Mouse (Mus musculus) myocyte (in vitro differentiated cells): ENCODE results near the gene Mettl7b. TPM values are rescaled to one million over a fixed set of nuclear protein-coding genes. Genes with fewer than 3 reads are reported as not detected.

Source experiments
- H3K27me3 ChIP-seq: one replicate; pipeline ENCODE4 v1.6.1; 2011; ENCODE audit not compliant: control insufficient read depth, insufficient read depth, insufficient read length
- H3K36me3 ChIP-seq: one replicate; pipeline ENCODE4 v1.6.1; 2011; ENCODE audit not compliant: control insufficient read depth, insufficient read depth
- H3K4me2 ChIP-seq: one replicate; pipeline ENCODE4 v1.6.1; 2011; ENCODE audit warnings: low read depth, control low read depth
- H3K4me3 ChIP-seq: one replicate; pipeline ENCODE4 v1.5.1; 2011; ENCODE audit warnings: mild to moderate bottlenecking, control low read depth, moderate library complexity
- H3K79me2 ChIP-seq: one replicate; pipeline ENCODE4 v1.6.1; 2011; ENCODE audit not compliant: control insufficient read depth, insufficient read depth
- H3ac ChIP-seq: one replicate; pipeline ENCODE4 v1.6.1; 2011; ENCODE audit not compliant: control insufficient read depth, insufficient read length
- CEBPB ChIP-seq: IDR thresholded peaks from 2 replicates; pipeline ENCODE4 v1.6.1; 2011; ENCODE audit warnings: mild to moderate bottlenecking, moderate library complexity; ENCODE audit not compliant: poor library complexity, insufficient read depth, severe bottlenecking
- E2F4 ChIP-seq: IDR thresholded peaks from one replicate; pipeline ENCODE4 v1.6.1; 2011; ENCODE audit warnings: mild to moderate bottlenecking, control low read depth, moderate library complexity; ENCODE audit not compliant: insufficient read depth
- MAX ChIP-seq: IDR thresholded peaks from one replicate; pipeline ENCODE4 v1.6.1; 2011; ENCODE audit warnings: low read depth, mild to moderate bottlenecking, control low read depth
- MYOD1 ChIP-seq, 3 experiments: IDR thresholded peaks; one replicate each; pipeline ENCODE4 v1.6.1; 2011; ENCODE audit warnings: control low read depth in 2 of 3, low read depth in 2 of 3, mild to moderate bottlenecking in 2 of 3, moderate library complexity in 1 of 3; ENCODE audit not compliant: insufficient read length in 2 of 3, control insufficient read depth in 1 of 3
- MYOG ChIP-seq, 3 experiments: IDR thresholded peaks; one replicate each; pipeline ENCODE4 v1.6.1; 2011; ENCODE audit warnings: control low read depth in 2 of 3, low read depth in 2 of 3, mild to moderate bottlenecking in 2 of 3; ENCODE audit not compliant: insufficient read length in 2 of 3, control insufficient read depth in 1 of 3, insufficient read depth in 1 of 3
- POLR2AphosphoS2 ChIP-seq: IDR thresholded peaks from one replicate; pipeline ENCODE4 v1.6.1; 2011; ENCODE audit warnings: low read depth, control low read depth; ENCODE audit not compliant: insufficient read length
- REST ChIP-seq: IDR thresholded peaks from one replicate; pipeline ENCODE4 v1.6.1; 2011; ENCODE audit warnings: mild to moderate bottlenecking, control low read depth, moderate library complexity; ENCODE audit not compliant: insufficient read depth, insufficient read length
- SRF ChIP-seq: IDR thresholded peaks from one replicate; pipeline ENCODE4 v1.6.1; 2011; ENCODE audit warnings: low read depth; ENCODE audit not compliant: control insufficient read depth, insufficient read length
- TCF12 ChIP-seq: IDR thresholded peaks from one replicate; pipeline ENCODE4 v1.6.1; 2011; ENCODE audit warnings: mild to moderate bottlenecking, control low read depth; ENCODE audit not compliant: poor library complexity, insufficient read depth, severe bottlenecking
- TCF3 ChIP-seq: IDR thresholded peaks from one replicate; pipeline ENCODE4 v1.6.1; 2011; ENCODE audit warnings: low read depth, control low read depth; ENCODE audit not compliant: insufficient read length
- polyA plus RNA-seq: library from polyadenylated mRNA; unstranded; fragments of >200 nt; fragmentation: generic; extraction: Trizol; gene quantifications from one replicate; pipeline ENCODE4 v1.2.1, GENCODE M21; 2012; ENCODE audit warnings: missing spikeins

Gene Mettl7b
- polyA plus RNA-seq, 1 experiment: 0.71 TPM

DNA sequence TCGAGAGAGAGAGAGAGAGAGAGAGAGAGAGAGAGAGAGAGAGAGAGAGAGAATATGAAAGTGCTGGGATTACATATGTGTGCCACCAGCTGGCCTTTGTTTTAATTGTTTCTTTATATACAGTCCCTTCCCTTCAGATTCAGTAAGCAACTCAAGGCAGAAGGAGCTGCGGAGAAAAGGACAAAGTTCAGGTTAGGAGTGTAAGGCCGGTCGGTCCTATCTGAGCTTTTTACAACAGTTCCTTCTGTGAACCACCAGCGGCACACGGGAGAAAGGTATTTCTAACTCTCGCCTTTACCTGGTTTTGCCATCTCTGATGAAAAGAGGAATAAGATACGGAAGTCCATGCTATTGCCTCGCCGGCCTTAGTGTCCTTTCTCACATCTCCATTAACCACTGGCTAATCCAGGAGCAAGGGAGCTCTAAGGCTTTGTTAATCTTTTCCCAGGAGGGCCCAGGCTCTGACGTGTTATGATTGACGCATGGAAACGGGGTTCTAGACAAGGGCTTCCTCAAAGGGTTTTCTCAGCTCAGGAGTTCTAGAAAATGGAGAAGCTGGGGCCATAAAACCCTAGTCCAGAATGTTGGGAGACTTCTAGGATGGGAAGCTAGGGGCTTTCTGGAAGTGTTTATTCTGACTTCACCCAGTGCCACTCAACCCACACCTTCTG, 51.9 kb downstream of the Mettl7b start:
- TF ChIP-seq MAX: no peak
- TF ChIP-seq CEBPB: no peak
- no peak for TF ChIP-seq MYOD1 (IDR thresholded peaks at IDR 0.05; ENCODE audit: control insufficient read depth in 1 of 3, insufficient read length in 2 of 3, low read depth in 2 of 3)
- TF ChIP-seq MYOG (IDR thresholded peaks at IDR 0.05; ENCODE audit: control insufficient read depth in 1 of 3, insufficient read depth in 1 of 3, insufficient read length in 2 of 3, low read depth in 2 of 3): no peak
- no peak for TF ChIP-seq POLR2AphosphoS2
- no peak for TF ChIP-seq E2F4
- no peak for TF ChIP-seq TCF12
- TF ChIP-seq SRF: no peak
- no peak for TF ChIP-seq TCF3
- TF ChIP-seq REST: no peak
- Histone ChIP-seq H3K27me3 (no peaks in the 10 kb centered on the region), H3K79me2 (peaks cover 46% of the 10 kb centered on the region), H3K4me3 (peak overlapping the region; percentile 96), H3ac (peak overlapping the region; percentile 90), H3K4me2 (peak overlapping the region; percentile 84), H3K36me3 (peaks cover 26% of the 10 kb centered on the region)

Other genes with a start within 250 kb of the Mettl7b start
- gene Dgka, start 216.1 kb downstream of the Mettl7b start, polyA plus RNA-seq: 13.2 TPM
- 32.6 TPM for gene Pym1, start 213.1 kb downstream of the Mettl7b start, polyA plus RNA-seq
- 12.1 TPM for gene Mmp19, start 170.1 kb downstream of the Mettl7b start, polyA plus RNA-seq
- 39.0 TPM for gene Dnajc14, start 156.9 kb downstream of the Mettl7b start, polyA plus RNA-seq
- gene Tmem198b, start 156.6 kb downstream of the Mettl7b start, polyA plus RNA-seq: 18.7 TPM
- gene Sarnp, start 143.7 kb downstream of the Mettl7b start, polyA plus RNA-seq: 40.8 TPM
- 19.2 TPM for gene Ormdl2, start 139.3 kb downstream of the Mettl7b start, polyA plus RNA-seq
- gene Gdf11, start 69.3 kb downstream of the Mettl7b start, polyA plus RNA-seq: 17.9 TPM
- 2,403 TPM for gene Cd63, start 60.0 kb downstream of the Mettl7b start, polyA plus RNA-seq
- gene Rdh5, start 38.1 kb downstream of the Mettl7b start, polyA plus RNA-seq: 63.3 TPM
- gene Bloc1s1, start 37.0 kb downstream of the Mettl7b start, polyA plus RNA-seq: 238 TPM
- 635 TPM for gene Itga7, start 27.2 kb downstream of the Mettl7b start, polyA plus RNA-seq
- gene Olfr9, start 28.4 kb upstream of the Mettl7b start, polyA plus RNA-seq: not detected
- gene Olfr763, start 49.8 kb upstream of the Mettl7b start, polyA plus RNA-seq: 0.05 TPM
- 0.01 TPM for gene Olfr764-ps1, start 78.9 kb upstream of the Mettl7b start, polyA plus RNA-seq
- not detected for gene Olfr765, start 89.0 kb upstream of the Mettl7b start, polyA plus RNA-seq
- not detected for gene Olfr766-ps1, start 108.0 kb upstream of the Mettl7b start, polyA plus RNA-seq
- gene Olfr767, start 121.9 kb upstream of the Mettl7b start, polyA plus RNA-seq: 0.04 TPM
- 0.01 TPM for gene Olfr768, start 138.4 kb upstream of the Mettl7b start, polyA plus RNA-seq
- 0.04 TPM for gene Olfr769, start 156.9 kb upstream of the Mettl7b start, polyA plus RNA-seq
- gene Olfr770, start 178.0 kb upstream of the Mettl7b start, polyA plus RNA-seq: not detected
- gene Olfr771, start 203.8 kb upstream of the Mettl7b start, polyA plus RNA-seq: not detected
- gene Olfr772, start 216.9 kb upstream of the Mettl7b start, polyA plus RNA-seq: not detected
- gene Olfr773, start 226.4 kb upstream of the Mettl7b start, polyA plus RNA-seq: not detected